Mouse (Mus musculus) kidney, postnatal 36 days (tissue): ENCODE measurements around the gene 9230102O04Rik.

ENCODE experiments used
- DNase-seq, 2 experiments: peaks; one replicate each; pipeline ENCODE4 v3.0.0; 2021 to 2022; ENCODE audit warnings: mixed read lengths in 2 of 2

9230102O04Rik gene

GRCm38 (mm10) chr2:9871798-9872197 lies 17.5 kb downstream of the 9230102O04Rik start:
- no peak for DNase-seq

- DNase-seq = no peak
These were observed 18.1 kb downstream of the 9230102O04Rik start for GRCm38 (mm10) chr2:9871141-9871716.

- no peak for DNase-seq
These were observed 22.1 kb downstream of the 9230102O04Rik start for GRCm38 (mm10) chr2:9867092-9867825.

GRCm38 (mm10) chr2:9860698-9861097 lies 28.6 kb downstream of the 9230102O04Rik start:
- DNase-seq = no peak

GRCm38 (mm10) chr2:9855861-9856260 lies 33.5 kb downstream of the 9230102O04Rik start:
- DNase-seq = no peak

GRCm38 (mm10) chr2:9852851-9853576 lies 36.3 kb downstream of the 9230102O04Rik start:
- DNase-seq = no peak

GRCm38 (mm10) chr2:9835195-9835594 lies 54.1 kb downstream of the 9230102O04Rik start:
- no peak for DNase-seq

- DNase-seq = no peak
These were observed 55.6 kb downstream of the 9230102O04Rik start for GRCm38 (mm10) chr2:9833712-9834111.
